Mouse (Mus musculus): ENCODE measurements around the gene Serpina5.

Serpina5 gene

GRCm38 (mm10) chr12:104114921-104115579 is 14.1 kb downstream of the Serpina5 start:
- in situ Hi-C loops (cut with MboI; ENCODE audit: low pct_unique_long_range_greater_than_20kb in 1 of 2, low sequenced_read_pairs in 2 of 2, unreplicated experiment in 1 of 2): loop anchor here in 1 of 2 experiments (10.0 kb wide), 1 partner anchor 60 kb away; no protein-coding TSS in a partner anchor

- in situ Hi-C loops (cut with MboI; ENCODE audit: low pct_unique_long_range_greater_than_20kb in 1 of 2, low sequenced_read_pairs in 2 of 2, unreplicated experiment in 1 of 2): no loop called here
Measured at GRCm38 (mm10) chr12:104123097-104123496, 22.2 kb downstream of the Serpina5 start.

- in situ Hi-C loops (cut with MboI; ENCODE audit: low pct_unique_long_range_greater_than_20kb in 1 of 2, low sequenced_read_pairs in 2 of 2, unreplicated experiment in 1 of 2): no loop called here
Measured at GRCm38 (mm10) chr12:104123996-104124395, 23.1 kb downstream of the Serpina5 start.

GRCm38 (mm10) chr12:104125021-104125560 is 24.2 kb downstream of the Serpina5 start:
- in situ Hi-C loops (cut with MboI; ENCODE audit: low pct_unique_long_range_greater_than_20kb in 1 of 2, low sequenced_read_pairs in 2 of 2, unreplicated experiment in 1 of 2): loop anchor here in 1 of 2 experiments (5.0 kb wide), 1 partner anchor 177 kb away; no protein-coding TSS in a partner anchor

- in situ Hi-C loops (cut with MboI; ENCODE audit: low pct_unique_long_range_greater_than_20kb in 1 of 2, low sequenced_read_pairs in 2 of 2, unreplicated experiment in 1 of 2): loop anchor here in 1 of 2 experiments (5.0 kb wide), 1 partner anchor 175 kb away; no protein-coding TSS in a partner anchor
Measured at GRCm38 (mm10) chr12:104127696-104128095, 26.8 kb downstream of the Serpina5 start, which contains the start of gene Serpina3b. TSS of gene Serpina3b (plus strand) at chr12:104127996.

- in situ Hi-C loops (cut with MboI; ENCODE audit: low pct_unique_long_range_greater_than_20kb in 1 of 2, low sequenced_read_pairs in 2 of 2, unreplicated experiment in 1 of 2): no loop called here
Measured at GRCm38 (mm10) chr12:104131041-104131440, 30.1 kb downstream of the Serpina5 start.

- in situ Hi-C loops (cut with MboI; ENCODE audit: low pct_unique_long_range_greater_than_20kb in 1 of 2, low sequenced_read_pairs in 2 of 2, unreplicated experiment in 1 of 2): no loop called here
Measured at GRCm38 (mm10) chr12:104138216-104138615, 37.3 kb downstream of the Serpina5 start.

- in situ Hi-C loops (cut with MboI; ENCODE audit: low pct_unique_long_range_greater_than_20kb in 1 of 2, low sequenced_read_pairs in 2 of 2, unreplicated experiment in 1 of 2): no loop called here
Measured at GRCm38 (mm10) chr12:104140543-104141103, 39.7 kb downstream of the Serpina5 start.

- in situ Hi-C loops (cut with MboI; ENCODE audit: low pct_unique_long_range_greater_than_20kb in 1 of 2, low sequenced_read_pairs in 2 of 2, unreplicated experiment in 1 of 2): no loop called here
Measured at GRCm38 (mm10) chr12:104141506-104141905, 40.6 kb downstream of the Serpina5 start.

- in situ Hi-C loops (cut with MboI; ENCODE audit: low pct_unique_long_range_greater_than_20kb in 1 of 2, low sequenced_read_pairs in 2 of 2, unreplicated experiment in 1 of 2): no loop called here
Measured at GRCm38 (mm10) chr12:104142427-104142826, 41.5 kb downstream of the Serpina5 start.

GRCm38 (mm10) chr12:104143286-104143685 is 42.4 kb downstream of the Serpina5 start:
- in situ Hi-C loops (cut with MboI; ENCODE audit: low pct_unique_long_range_greater_than_20kb in 1 of 2, low sequenced_read_pairs in 2 of 2, unreplicated experiment in 1 of 2): no loop called here

- in situ Hi-C loops (cut with MboI; ENCODE audit: low pct_unique_long_range_greater_than_20kb in 1 of 2, low sequenced_read_pairs in 2 of 2, unreplicated experiment in 1 of 2): no loop called here
Measured at GRCm38 (mm10) chr12:104145571-104145970, 44.7 kb downstream of the Serpina5 start.

GRCm38 (mm10) chr12:104151989-104152388 is 51.1 kb downstream of the Serpina5 start:
- in situ Hi-C loops (cut with MboI; ENCODE audit: low pct_unique_long_range_greater_than_20kb in 1 of 2, low sequenced_read_pairs in 2 of 2, unreplicated experiment in 1 of 2): no loop called here

- in situ Hi-C loops (cut with MboI; ENCODE audit: low pct_unique_long_range_greater_than_20kb in 1 of 2, low sequenced_read_pairs in 2 of 2, unreplicated experiment in 1 of 2): no loop called here
Measured at GRCm38 (mm10) chr12:104153041-104153645, 52.2 kb downstream of the Serpina5 start.

- in situ Hi-C loops (cut with MboI; ENCODE audit: low pct_unique_long_range_greater_than_20kb in 1 of 2, low sequenced_read_pairs in 2 of 2, unreplicated experiment in 1 of 2): no loop called here
Measured at GRCm38 (mm10) chr12:104153656-104154055, 52.7 kb downstream of the Serpina5 start, which contains the start of gene Serpina3c. TSS of gene Serpina3c (minus strand) at chr12:104153870.

All from mouse embryonic stem cell (cell line).